Mouse (Mus musculus): Measurements from ENCODE around the gene Krt20. TPM values are rescaled to one million over a fixed set of nuclear protein-coding genes. Genes with fewer than 3 reads are reported as not detected.

Gene Krt20
- polyA plus RNA-seq, 1 experiment: not detected

GRCm38 (mm10) chr11:99398084-99398483 is 39.9 kb downstream of the Krt20 start:
- H3K4me3 ChIP-seq (ENCODE audit: insufficient read depth, poor library complexity, severe bottlenecking): no peak overlapping the region

DNA sequence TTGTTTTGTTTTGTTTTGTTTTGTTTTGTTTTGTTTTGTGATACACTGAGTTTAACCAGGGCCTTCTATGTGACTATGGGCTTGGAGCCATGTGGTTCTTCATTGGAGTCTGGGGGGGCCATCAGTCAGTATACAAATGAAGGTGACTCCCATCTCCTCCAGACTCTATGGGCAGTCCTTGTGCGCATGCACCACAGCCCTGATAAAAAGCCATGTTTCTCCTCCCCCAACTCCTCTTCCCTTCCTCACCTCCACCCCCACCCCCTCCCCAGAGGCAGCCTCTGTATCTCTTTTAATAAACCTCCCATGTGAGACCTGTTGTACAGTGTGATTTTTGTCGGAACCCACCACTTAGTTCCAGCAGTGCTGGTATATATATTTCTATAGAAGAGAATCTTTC is 41.3 kb downstream of the Krt20 start:
- Histone ChIP-seq H3K36me3 (ENCODE audit: control insufficient read depth, insufficient read depth) (no peaks in the 10 kb centered on the region), H3K4me3 (ENCODE audit: insufficient read depth, poor library complexity, severe bottlenecking) (no peak overlapping the region), H3K27me3 (ENCODE audit: control insufficient read depth, insufficient read depth, insufficient read length) (peaks cover 18% of the 10 kb centered on the region), H3ac (ENCODE audit: control insufficient read depth, insufficient read length, low read depth) (no peak overlapping the region), H3K79me2 (ENCODE audit: control insufficient read depth, insufficient read depth) (no peaks in the 10 kb centered on the region), H3K79me3 (ENCODE audit: low read depth) (no peaks in the 10 kb centered on the region)
- no peak for TF ChIP-seq MAX (IDR thresholded peaks at IDR 0.05)
- TF ChIP-seq CTCF (IDR thresholded peaks at IDR 0.05; ENCODE audit: control insufficient read depth, insufficient read depth, insufficient read length): no peak
- TF ChIP-seq FOSL1 (IDR thresholded peaks at IDR 0.05; ENCODE audit: insufficient read depth, low read length, poor library complexity, severe bottlenecking): no peak
- no peak for TF ChIP-seq CEBPB (IDR thresholded peaks at IDR 0.05; ENCODE audit: low read depth)
- TF ChIP-seq USF1 (IDR thresholded peaks at IDR 0.05; ENCODE audit: low read depth): no peak
- TF ChIP-seq MYOD1 (IDR thresholded peaks at IDR 0.05; ENCODE audit: control insufficient read depth, insufficient read length, low read depth): no peak
- no peak for TF ChIP-seq MYOG (IDR thresholded peaks at IDR 0.05; ENCODE audit: control insufficient read depth, extremely low read depth, insufficient read length)

More at GRCm38 (mm10) chr11:99398084-99398483, 39.9 kb downstream of the Krt20 start:
- peaks cover 22% of the 10 kb centered on the region for H3K27me3 ChIP-seq (ENCODE audit: control insufficient read depth, insufficient read depth, insufficient read length)
- no peak for TF ChIP-seq FOSL1 (IDR thresholded peaks at IDR 0.05; ENCODE audit: insufficient read depth, low read length, poor library complexity, severe bottlenecking)
- TF ChIP-seq CTCF (IDR thresholded peaks at IDR 0.05; ENCODE audit: control insufficient read depth, insufficient read depth, insufficient read length): no peak
- TF ChIP-seq MAX (IDR thresholded peaks at IDR 0.05): no peak
- no peak for TF ChIP-seq MYOG (IDR thresholded peaks at IDR 0.05; ENCODE audit: control insufficient read depth, extremely low read depth, insufficient read length)
- no peak for TF ChIP-seq MYOD1 (IDR thresholded peaks at IDR 0.05; ENCODE audit: control insufficient read depth, insufficient read length, low read depth)
- no peak for TF ChIP-seq CEBPB (IDR thresholded peaks at IDR 0.05; ENCODE audit: low read depth)
- TF ChIP-seq USF1 (IDR thresholded peaks at IDR 0.05; ENCODE audit: low read depth): no peak
- H3K79me3 ChIP-seq (ENCODE audit: low read depth): no peaks in the 10 kb centered on the region
- H3K36me3 ChIP-seq (ENCODE audit: control insufficient read depth, insufficient read depth): no peaks in the 10 kb centered on the region
- no peaks in the 10 kb centered on the region for H3K79me2 ChIP-seq (ENCODE audit: control insufficient read depth, insufficient read depth)
- no peak overlapping the region for H3ac ChIP-seq (ENCODE audit: control insufficient read depth, insufficient read length, low read depth)

DNA sequence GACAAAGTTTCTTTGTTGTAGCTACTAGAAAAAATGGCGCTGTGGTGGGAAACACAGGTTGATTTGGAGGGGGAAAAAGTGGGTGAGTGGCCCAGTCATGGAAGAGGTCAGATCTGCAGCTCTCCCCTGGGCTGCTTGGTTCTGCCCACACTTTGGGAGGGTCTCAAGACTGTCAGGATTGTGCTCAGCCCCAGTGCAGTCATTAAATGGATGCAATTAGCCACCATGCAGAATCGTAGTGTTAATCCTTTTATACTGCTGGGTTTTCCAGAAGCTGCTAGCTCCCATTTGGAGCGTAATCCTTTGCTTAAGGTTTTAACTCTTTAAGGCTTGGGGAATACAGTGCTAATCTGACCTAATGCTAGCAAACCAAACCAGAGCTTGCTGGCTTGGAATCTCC is 41.9 kb downstream of the Krt20 start:
- Histone ChIP-seq H3K4me3 (ENCODE audit: insufficient read depth, poor library complexity, severe bottlenecking) (no peak overlapping the region), H3K36me3 (ENCODE audit: control insufficient read depth, insufficient read depth) (no peaks in the 10 kb centered on the region), H3K79me3 (ENCODE audit: low read depth) (no peaks in the 10 kb centered on the region), H3K79me2 (ENCODE audit: control insufficient read depth, insufficient read depth) (no peaks in the 10 kb centered on the region), H3K27me3 (ENCODE audit: control insufficient read depth, insufficient read depth, insufficient read length) (peaks cover 18% of the 10 kb centered on the region), H3ac (ENCODE audit: control insufficient read depth, insufficient read length, low read depth) (no peak overlapping the region)
- TF ChIP-seq MYOG (IDR thresholded peaks at IDR 0.05; ENCODE audit: control insufficient read depth, extremely low read depth, insufficient read length) (no peak), MYOD1 (IDR thresholded peaks at IDR 0.05; ENCODE audit: control insufficient read depth, insufficient read length, low read depth) (no peak), MAX (IDR thresholded peaks at IDR 0.05) (no peak), CTCF (IDR thresholded peaks at IDR 0.05; ENCODE audit: control insufficient read depth, insufficient read depth, insufficient read length) (no peak), USF1 (IDR thresholded peaks at IDR 0.05; ENCODE audit: low read depth) (no peak)

- no peak for TF ChIP-seq CTCF (IDR thresholded peaks at IDR 0.05; ENCODE audit: control insufficient read depth, insufficient read depth, insufficient read length)
- no peak for TF ChIP-seq MYOG (IDR thresholded peaks at IDR 0.05; ENCODE audit: control insufficient read depth, extremely low read depth, insufficient read length)
- TF ChIP-seq CEBPB (IDR thresholded peaks at IDR 0.05; ENCODE audit: low read depth): no peak
- no peak for TF ChIP-seq MYOD1 (IDR thresholded peaks at IDR 0.05; ENCODE audit: control insufficient read depth, insufficient read length, low read depth)
- TF ChIP-seq MAX (IDR thresholded peaks at IDR 0.05): no peak
- TF ChIP-seq USF1 (IDR thresholded peaks at IDR 0.05; ENCODE audit: low read depth): no peak
- TF ChIP-seq FOSL1 (IDR thresholded peaks at IDR 0.05; ENCODE audit: insufficient read depth, low read length, poor library complexity, severe bottlenecking): no peak
- Histone ChIP-seq H3ac (ENCODE audit: control insufficient read depth, insufficient read length, low read depth) (no peak overlapping the region), H3K36me3 (ENCODE audit: control insufficient read depth, insufficient read depth) (peaks cover 2% of the 10 kb centered on the region), H3K27me3 (ENCODE audit: control insufficient read depth, insufficient read depth, insufficient read length) (peaks cover 4% of the 10 kb centered on the region), H3K4me3 (ENCODE audit: insufficient read depth, poor library complexity, severe bottlenecking) (no peak overlapping the region), H3K79me2 (ENCODE audit: control insufficient read depth, insufficient read depth) (no peaks in the 10 kb centered on the region), H3K79me3 (ENCODE audit: low read depth) (no peaks in the 10 kb centered on the region)
These were observed 45.5 kb downstream of the Krt20 start for GRCm38 (mm10) chr11:99392492-99392891.

DNA sequence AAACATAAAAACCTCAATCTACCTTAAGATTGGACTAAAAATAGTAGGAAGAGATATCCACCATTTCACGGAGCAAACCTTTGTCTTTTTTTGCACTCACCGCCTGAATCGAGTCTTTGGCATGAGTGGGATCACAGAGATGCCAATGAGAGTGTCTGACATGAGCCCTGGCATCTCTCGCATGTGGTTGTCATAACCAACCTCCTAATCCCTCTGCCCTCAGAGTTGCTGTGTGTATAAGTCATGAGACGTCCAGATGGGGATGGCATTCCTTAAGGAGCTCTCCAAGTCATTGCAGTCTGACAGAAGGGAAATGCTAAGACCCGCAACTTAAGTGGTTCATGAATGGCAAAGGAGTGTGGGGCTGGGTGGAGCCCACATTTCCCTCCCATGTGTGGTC is 46.6 kb downstream of the Krt20 start:
- H3ac ChIP-seq (ENCODE audit: control insufficient read depth, insufficient read length, low read depth): no peak overlapping the region
- H3K4me3 ChIP-seq (ENCODE audit: insufficient read depth, poor library complexity, severe bottlenecking): no peak overlapping the region
- peaks cover 3% of the 10 kb centered on the region for H3K36me3 ChIP-seq (ENCODE audit: control insufficient read depth, insufficient read depth)
- no peak for TF ChIP-seq CTCF (IDR thresholded peaks at IDR 0.05; ENCODE audit: control insufficient read depth, insufficient read depth, insufficient read length)
- TF ChIP-seq MYOD1 (IDR thresholded peaks at IDR 0.05; ENCODE audit: control insufficient read depth, insufficient read length, low read depth): no peak
- TF ChIP-seq MYOG (IDR thresholded peaks at IDR 0.05; ENCODE audit: control insufficient read depth, extremely low read depth, insufficient read length): no peak
- no peak for TF ChIP-seq FOSL1 (IDR thresholded peaks at IDR 0.05; ENCODE audit: insufficient read depth, low read length, poor library complexity, severe bottlenecking)
- no peak for TF ChIP-seq USF1 (IDR thresholded peaks at IDR 0.05; ENCODE audit: low read depth)
- no peak for TF ChIP-seq MAX (IDR thresholded peaks at IDR 0.05)
- no peak for TF ChIP-seq CEBPB (IDR thresholded peaks at IDR 0.05; ENCODE audit: low read depth)
- no peaks in the 10 kb centered on the region for H3K79me3 ChIP-seq (ENCODE audit: low read depth)
- H3K79me2 ChIP-seq (ENCODE audit: control insufficient read depth, insufficient read depth): no peaks in the 10 kb centered on the region
- H3K27me3 ChIP-seq (ENCODE audit: control insufficient read depth, insufficient read depth, insufficient read length): no peaks in the 10 kb centered on the region

- Histone ChIP-seq H3K36me3 (ENCODE audit: control insufficient read depth, insufficient read depth) (peaks cover 3% of the 10 kb centered on the region), H3K79me3 (ENCODE audit: low read depth) (no peaks in the 10 kb centered on the region), H3ac (ENCODE audit: control insufficient read depth, insufficient read length, low read depth) (no peak overlapping the region), H3K27me3 (ENCODE audit: control insufficient read depth, insufficient read depth, insufficient read length) (no peaks in the 10 kb centered on the region), H3K4me3 (ENCODE audit: insufficient read depth, poor library complexity, severe bottlenecking) (no peak overlapping the region), H3K79me2 (ENCODE audit: control insufficient read depth, insufficient read depth) (no peaks in the 10 kb centered on the region)
- TF ChIP-seq MAX (IDR thresholded peaks at IDR 0.05): no peak
- no peak for TF ChIP-seq MYOD1 (IDR thresholded peaks at IDR 0.05; ENCODE audit: control insufficient read depth, insufficient read length, low read depth)
These were observed 47.1 kb downstream of the Krt20 start for GRCm38 (mm10) chr11:99390866-99391265.
